Mouse (Mus musculus) gastrocnemius, adult 18-20 months (tissue): ENCODE results near the gene Tspan5. TPM values are rescaled to one million over a fixed set of nuclear protein-coding genes. Genes with fewer than 3 reads are reported as not detected.

Source experiments
- DNase-seq: peaks from one replicate; pipeline ENCODE4 v3.0.0; 2021; ENCODE audit warnings: low spot score
- total RNA-seq, 2 experiments: library from RNA; stranded (reverse); gene quantifications; 2 replicates each; pipeline ENCODE4 v1.2.3; 2021

Gene Tspan5
- total RNA-seq, 2 experiments from 2014 or later = 2.1 to 2.2 TPM

DNA sequence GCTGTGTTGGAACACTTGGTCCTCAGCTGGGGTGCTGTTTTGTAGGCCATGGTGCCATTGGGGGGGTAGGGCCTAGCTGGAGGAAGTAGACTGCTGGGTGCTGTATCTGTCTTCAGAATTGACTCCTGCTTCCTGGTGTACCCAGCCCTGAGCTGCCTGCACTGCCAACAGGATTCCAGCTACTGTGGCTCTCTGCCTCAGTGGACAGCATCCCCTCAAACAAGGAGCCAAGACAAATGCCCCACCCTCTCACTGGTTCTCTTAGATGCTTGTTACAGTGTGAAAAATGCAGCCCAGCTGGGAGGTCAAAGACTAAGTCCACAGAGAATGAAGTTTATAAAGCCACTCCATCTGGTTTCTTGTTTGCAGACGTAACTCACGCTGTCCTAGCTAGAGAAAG lies 101.2 kb downstream of the Tspan5 start:
- no peak for DNase-seq

DNA sequence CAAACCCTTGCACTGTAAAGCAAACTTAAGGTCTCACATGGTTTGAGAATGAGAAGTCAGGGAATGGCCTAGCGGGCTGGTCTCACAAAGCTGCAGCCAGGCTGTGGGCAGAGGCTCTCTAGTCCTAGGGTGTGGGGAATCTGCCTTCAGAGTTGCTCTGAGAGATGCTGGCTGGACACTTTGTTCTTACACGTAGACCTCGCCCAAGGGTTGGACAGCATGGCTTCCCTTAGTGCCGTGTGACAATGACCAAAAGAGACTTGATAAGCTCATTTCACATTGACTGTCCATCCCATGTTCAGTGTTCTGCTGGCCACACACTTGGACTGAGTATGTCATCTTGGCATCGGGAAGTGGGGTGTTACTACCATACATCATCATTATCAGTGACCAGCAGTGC lies 101.6 kb downstream of the Tspan5 start:
- DNase-seq = no peak

DNA sequence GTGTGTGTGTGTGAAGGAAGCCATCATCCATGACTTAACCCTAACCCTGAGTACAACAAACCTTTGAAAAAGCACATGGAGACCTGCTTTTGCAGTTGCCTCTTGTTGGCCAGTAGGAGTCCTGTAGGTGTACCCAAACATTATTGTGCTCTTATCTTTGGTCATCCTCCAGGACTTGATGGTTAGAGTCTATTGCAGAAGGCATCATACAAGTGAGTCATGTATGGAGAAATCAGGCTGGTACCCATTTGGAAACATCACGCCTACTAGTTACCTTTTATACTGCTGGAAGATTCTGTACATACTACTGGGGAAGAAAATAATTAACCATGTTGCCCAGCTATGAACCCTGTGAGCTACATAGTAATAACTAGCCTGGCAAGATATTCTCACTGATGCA lies 103.8 kb downstream of the Tspan5 start:
- no peak for DNase-seq

DNA sequence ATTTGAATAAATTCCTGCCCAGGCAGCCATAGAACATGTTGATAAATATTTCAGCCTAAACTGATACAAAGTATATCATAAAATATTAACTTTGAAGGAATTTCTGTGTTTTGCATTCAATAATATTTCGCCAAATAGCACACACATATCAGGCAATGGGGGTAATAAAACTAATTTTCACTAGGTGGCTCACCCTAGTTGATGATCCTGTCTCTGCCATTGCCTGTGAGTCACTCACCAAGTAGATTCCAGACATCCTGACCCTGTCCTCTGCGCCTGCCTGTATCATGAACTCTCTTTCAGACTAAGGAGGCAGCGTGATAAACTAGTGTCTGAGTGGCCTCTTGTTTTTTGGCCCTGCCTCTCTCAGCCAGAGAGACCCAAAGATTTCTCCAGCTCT lies 105.8 kb downstream of the Tspan5 start:
- no peak for DNase-seq

DNA sequence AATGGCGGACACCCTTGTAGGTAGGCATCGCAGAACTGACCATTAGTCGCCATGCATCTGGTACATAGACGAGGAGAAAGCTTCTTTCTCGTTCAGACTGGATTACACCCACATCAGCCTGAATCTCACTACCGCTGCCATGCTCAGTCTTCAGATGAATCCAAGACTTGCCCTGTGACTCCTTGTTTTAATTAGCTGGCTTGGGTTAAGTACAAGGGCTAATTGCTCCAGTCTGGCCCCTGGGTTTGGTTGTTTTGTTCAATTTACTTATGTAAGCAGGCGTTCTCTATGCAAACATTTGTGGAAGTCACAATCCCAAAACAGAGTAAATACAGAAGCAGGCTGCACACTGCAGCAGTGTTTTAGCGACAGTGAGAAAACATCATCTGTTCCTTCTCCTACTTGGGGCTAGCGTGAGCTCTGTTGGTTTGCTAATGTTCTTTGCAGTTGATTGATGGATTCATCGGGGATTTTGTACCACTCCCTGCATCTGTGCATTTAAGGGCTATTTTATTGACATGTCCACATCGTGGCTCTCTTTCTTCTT lies 107.8 kb downstream of the Tspan5 start:
- no peak for DNase-seq

DNA sequence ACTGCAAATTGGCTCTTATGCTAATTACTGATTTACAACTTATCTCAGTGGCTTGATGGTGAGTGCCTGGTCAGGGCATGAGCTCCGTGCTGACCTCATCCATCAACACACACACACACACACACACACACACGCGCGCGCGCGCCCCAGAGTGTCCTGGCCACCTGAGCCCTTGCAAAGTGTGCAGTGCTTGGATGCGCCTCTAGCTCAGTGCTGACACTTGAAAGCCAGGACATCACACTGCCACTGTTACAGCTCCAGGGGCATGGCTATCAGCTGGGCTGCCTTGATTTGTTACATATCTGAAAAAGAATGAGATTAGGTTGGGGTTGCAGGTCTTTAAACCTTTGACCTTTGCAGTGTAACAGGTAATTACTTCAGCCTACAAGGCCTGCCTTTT lies 109.9 kb downstream of the Tspan5 start:
- no peak for DNase-seq

DNA sequence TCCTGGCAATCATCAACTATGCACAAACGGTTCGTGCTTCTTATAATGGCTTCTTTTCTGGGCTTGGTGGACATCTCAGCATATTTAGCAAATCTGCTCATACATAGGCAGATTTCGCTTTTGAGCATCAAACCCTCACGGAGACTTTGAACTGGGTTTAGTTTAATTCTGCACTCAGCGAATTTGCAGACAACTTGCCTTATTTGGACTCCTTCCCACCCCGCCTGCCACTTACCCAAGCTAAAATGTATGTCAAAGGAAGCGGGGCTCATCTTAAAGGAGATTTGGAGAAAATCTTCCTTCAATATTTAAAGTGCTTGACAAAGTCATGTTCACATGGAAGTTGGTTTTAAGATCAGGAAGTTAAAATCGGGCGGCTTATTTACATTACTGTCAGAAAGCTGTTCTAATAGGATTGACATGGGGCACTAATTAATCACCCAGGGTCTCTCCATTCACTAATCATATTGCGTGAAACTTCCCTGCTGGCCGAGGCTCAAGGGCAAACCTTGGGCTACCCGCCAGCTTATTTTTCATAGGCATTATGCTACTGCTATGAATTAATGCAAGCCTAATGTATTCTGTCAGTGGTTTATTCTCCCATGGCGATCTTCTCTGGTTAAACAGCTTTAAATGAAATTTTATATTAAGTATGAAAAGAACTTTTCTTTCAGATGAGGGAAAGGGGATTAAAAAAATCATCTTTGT lies 111.1 kb downstream of the Tspan5 start:
- DNase-seq = no peak

DNA sequence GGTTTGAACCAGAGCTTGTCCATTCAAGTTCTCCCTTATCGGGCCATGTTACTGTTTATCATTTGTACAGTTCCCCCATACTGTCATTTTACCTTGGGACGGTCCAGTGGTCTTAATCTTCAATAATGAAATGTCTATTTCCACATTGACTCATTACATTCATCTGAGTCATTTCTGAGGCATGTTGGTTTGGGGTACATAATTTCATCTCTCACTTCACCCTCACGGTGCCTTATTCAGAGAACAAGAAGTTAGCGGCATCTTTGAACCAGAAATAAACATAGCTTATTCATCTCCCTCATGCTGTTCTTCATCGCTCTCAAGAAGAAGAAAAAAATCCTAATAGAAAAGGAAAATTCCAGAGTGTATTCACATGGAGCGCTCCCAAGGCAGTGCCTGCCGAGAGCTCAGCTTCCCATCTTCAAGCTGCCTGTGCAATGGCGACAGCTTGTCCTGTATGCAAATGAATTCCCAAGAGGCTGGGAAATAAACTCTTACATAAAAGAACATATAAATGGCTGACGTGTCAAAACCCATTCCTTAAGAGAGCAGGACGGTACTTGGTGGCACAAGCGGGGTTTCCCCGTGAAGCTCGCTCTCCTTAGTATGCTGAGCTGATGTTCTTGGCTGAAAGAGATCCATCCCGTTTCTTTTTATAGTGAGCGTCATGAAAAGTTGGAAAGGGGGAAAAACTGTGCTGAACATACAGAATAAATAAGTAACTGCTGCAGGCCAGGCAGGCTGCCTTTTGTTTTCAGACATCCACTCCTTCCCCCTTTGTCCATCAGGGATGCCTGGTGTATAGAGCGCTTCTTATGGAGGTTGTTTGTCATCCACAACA lies 112.2 kb downstream of the Tspan5 start:
- DNase-seq = no peak

DNA sequence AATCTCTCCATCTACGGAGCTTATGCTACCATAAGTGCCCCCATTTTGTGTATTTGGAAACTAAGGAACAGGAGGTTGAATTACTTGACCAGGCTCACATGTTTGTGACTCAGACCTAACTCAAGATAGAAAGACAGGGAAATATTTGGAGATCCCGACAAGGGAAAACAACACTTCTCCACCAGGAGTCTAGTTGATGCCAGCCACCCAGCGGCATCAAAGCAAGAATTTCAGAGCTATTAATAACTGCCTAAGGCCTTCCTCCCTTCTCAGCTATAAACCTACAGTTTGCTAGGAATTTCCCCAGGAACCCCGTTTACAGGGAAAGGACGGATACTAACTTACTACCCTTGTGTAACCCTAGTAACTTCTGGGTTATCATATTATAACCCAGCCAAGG lies 113.4 kb downstream of the Tspan5 start:
- no peak for DNase-seq

DNA sequence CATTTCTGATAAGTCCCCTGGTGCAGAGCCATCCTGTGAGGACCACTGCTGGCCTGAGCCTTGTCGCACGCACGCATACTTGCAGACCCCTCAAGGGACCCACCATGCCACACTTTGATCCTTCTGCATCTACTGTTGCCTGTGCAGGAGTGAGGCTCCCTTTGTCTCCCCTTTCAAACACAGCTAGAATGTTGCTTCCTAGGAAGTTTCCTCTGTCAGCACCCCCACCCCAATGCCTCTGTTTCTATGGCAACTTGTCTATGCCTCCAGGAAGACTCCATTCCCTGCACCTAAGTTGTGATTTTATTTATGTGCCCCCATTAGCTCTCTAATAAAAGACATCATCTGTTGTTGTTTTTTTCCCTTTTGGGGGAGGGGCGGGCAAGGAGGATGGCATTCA lies 115.0 kb downstream of the Tspan5 start:
- no peak for DNase-seq

DNA sequence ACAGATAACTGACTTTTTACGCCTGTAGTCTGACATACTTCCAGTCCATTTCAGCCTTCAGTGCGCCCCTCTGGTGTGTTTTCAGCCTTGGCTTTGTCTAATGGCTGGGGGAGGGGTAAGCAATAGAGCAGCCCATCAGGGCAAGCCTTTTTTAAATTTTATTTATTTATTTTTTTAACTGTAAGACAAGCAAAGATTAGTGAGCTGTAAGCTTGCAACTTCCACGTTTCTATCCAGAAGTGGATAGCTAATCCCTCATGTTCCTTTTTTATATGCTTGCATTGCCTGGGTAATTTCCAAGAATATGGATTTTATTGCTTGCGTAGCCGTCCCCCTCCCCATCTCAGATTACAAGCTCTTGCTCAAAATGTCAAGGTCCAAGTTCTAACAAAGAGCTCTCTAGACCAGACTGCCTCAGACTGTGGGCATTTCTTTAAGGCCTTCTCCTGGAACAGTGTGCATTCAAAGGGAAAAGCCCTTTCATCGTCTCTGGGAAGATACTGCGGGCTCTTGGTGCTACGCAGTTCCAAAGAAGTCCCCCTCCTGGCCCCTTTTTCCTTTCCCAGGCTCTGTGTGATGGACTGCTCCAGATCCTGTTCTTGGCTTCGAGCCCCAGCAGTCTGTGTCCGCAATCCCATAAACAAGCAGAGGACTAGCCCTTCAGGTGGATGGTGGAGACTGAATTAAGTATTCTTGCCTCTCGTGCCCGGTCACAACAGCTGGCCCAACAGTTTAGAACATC lies 116.0 kb downstream of the Tspan5 start:
- no peak for DNase-seq

DNA sequence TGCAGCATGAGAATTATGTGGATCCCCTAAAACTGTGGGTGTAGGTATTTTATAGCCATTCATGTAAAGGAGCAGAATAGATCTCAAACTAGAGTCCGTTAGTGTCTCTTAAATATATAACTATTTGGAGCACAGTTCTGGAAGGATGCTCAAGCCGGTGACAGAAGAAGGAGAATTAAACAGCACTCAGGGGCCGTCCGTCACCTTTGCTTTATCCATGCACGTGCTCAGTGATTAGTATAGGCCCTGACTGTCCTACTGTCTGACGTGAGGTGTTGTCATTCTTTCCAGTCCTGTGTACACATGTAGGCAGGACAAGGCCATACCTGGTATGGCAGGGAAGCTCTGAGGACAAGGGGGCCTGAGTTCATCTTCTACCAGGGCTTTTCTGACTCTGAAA lies 116.7 kb downstream of the Tspan5 start:
- DNase-seq = no peak

DNA sequence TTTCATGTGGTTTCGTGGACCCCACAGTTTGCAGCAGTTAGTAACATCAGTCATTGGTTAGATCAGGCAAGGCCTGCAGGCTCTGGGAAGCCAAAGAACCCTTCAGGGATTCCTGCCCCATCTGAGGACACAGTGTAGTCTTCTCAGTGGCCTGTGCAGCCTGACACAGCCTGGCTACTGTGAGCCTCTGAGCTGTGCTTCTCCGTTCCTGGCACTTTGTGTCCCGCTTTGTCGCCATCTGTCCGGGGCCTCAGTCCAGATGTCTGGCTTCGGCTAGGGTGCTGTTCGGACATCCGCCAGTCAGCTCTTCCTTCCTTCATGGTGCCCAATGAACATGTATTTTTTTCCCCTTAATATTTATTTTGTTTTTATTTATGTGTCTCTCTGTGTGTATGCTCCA lies 117.2 kb downstream of the Tspan5 start:
- no peak for DNase-seq

DNA sequence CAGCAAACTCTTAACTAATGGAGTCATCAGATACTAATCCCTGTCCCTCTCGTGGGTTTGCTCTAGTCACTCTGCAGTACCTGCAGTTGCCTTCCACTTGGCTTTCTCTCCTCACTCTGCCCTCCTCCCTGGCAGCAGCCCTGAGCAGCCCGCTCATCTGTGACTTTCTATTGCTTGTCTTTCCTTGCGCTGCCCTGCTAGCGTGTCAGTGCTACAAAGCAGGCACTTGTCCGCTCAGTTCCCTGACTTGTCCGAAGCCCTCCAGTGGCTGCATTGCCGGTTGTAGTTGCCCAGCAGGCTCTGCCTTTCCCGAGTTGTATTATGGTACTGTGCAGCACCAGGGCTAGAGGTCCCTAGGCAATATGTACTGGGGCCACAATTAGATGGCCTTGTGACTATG lies 117.7 kb downstream of the Tspan5 start:
- no peak for DNase-seq

DNA sequence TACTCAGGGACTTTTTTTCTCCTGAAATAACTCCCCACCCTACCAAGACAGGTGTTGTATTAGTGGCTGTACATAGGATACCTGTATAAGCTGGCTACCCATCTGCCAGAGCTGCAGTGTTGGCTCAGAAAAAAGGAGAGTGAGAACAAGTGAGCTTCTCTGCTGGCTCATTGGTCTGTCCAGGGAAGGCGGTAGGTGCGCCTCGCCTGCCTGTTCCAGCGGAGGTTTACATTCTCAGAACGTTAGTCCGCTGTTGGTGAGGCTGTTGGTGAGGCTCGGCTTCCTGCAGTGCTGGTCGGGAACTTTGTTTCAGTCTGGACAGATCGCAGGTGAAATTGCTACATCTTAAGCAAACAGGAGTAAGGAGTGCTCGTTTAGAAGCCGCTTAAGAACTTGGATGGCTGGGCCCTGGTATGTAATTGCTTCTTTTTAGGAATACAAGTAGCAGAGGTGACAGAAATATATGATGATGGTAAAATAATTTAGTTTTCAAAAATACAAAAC lies 118.3 kb downstream of the Tspan5 start:
- DNase-seq = no peak

DNA sequence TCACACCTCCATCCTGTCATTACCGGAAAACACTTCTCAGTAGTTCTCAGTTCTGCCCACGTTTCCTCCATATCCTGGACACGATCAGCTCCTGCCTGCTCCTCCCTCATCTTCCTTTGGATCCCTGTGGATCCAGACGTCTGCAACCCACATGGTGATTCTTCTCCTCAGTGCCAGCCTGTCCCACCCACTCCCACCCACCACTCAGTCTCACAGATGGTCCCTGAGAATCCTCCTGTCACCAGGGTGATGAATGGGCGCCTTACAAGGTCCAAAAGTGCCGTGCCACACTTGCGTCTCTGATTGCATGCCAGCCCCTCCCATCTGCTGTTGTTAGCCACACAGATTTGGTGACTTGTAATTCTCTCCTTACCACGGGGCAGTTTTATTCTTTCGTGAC lies 119.0 kb downstream of the Tspan5 start:
- no peak for DNase-seq

DNA sequence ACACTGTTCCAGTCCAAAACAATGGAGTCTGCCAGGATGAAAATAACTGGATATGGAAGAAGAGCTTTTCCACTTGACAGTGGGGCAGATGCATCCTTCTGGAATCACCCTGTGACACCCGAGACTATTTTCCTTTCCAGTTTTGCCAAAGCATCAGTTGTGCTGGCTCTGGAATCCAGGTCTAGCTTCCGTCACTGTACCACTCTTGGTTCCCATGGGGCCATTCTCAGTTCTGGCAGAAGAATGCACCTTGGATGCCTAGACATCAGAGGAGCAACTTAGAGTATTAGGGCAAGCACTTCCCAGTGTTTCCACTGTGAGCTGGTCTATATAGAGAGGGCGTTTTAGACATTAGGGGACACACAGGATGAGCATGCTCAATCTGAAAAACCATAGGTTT lies 119.6 kb downstream of the Tspan5 start:
- DNase-seq = no peak

DNA sequence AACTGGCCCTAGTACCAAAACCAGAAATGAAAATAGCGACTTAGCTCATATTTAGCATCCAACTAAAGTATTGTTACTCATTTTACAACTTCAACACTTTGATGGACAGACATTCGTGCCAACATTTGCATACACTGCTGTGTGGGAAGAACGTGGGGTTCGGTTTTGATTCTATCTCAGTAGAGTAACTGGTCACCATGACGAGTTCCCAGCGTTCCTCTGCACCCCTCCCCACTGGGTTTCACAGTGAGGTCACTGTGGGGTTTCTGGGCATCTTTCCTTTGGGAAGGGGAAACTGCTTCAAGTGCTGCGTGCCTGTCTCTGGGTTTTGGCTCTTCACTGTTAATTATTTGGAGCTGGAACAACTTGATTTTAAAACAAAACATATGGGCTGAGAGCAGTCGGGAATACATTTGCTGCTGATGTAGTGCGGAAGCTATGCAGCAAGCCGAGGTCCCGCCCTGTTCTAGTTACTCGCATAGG lies 122.2 kb downstream of the Tspan5 start:
- no peak for DNase-seq

DNA sequence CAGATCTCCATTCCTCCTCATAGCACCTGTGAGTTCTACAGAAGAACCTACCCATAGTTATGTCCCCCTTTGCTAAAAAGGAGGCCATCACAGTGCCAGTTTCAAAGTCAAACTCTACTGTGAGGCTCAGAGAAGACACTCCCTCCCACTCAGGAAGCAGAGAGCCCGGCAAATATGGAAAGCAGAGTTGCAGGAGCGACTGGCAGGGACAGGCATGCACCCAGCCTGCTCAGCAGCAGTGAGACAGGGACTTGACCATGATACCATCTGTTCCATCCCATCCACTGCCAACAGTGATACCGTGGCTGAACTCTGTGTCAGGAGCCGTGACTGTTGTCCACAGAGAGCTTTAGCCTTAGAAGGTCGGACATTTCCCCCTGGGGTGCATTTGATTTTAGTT lies 123.3 kb downstream of the Tspan5 start:
- no peak for DNase-seq

DNA sequence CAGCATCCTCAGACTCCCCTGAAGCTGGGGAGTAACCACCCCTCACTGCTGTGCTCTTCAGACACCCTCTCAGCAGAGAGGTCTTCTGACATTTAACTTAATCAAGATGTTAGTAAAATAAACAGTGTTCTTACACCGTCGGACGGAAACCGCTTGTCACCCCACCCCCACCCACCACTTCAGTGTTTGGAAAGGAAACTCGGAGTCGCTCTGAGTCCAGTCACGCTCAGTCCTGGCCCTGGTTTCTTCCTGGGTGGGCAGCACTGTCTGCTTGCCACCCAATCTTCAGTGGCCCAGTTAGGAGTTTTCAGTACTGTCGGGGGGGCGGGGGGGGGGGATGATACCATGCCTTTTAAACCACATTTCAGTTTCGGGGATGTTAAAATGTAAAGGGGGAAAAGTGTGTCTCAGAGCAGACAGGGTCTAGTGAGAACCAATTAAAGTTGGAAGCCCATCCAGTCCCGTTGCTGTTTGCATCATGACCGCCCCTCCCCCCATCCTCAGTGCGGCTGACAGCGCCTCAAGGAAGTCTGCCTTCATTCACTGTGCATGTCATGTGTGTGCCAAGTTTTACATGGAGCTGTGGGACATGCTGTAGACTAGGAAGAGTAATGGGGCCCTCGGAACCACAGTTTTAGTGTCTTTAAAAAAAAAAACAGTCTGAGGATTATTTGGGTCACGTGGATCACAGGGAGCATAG lies 125.3 kb downstream of the Tspan5 start:
- no peak for DNase-seq

DNA sequence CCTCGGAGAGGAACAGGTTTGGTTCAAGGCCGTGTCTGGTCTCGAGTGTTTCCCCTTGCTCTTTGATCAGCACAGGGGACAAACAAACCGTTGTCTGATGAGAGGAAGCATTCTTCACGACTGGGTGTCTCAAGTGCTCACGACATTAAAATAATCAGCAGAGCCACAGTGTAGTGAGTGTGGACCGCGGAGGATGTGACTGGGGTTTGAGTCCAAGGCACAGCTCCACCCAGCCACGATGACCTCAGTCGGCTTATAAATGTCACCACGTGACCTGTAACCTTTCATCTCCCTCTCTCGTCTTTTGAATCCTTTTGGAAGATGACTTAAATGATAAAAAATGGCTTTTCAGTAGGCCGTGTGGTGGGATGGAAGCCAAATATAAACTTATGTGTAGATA lies 126.4 kb downstream of the Tspan5 start:
- DNase-seq = no peak
